Mouse (Mus musculus) C2C12 (cell line): Measurements from ENCODE around the gene 2810004N23Rik.

Source experiments
- CEBPB ChIP-seq: IDR thresholded peaks from one replicate; pipeline ENCODE4 v1.6.1; 2011; ENCODE audit warnings: low read depth, mild to moderate bottlenecking, control low read depth, moderate library complexity
- CTCF ChIP-seq: IDR thresholded peaks from one replicate; pipeline ENCODE4 v1.5.1; 2011; ENCODE audit not compliant: control insufficient read depth, insufficient read depth, insufficient read length
- FOSL1 ChIP-seq: IDR thresholded peaks from one replicate; pipeline ENCODE4 v1.8.0; 2011; ENCODE audit warnings: mild to moderate bottlenecking, low read length; ENCODE audit not compliant: poor library complexity, insufficient read depth, severe bottlenecking
- MAX ChIP-seq: IDR thresholded peaks from one replicate; pipeline ENCODE4 v1.6.1; 2011; ENCODE audit warnings: mild to moderate bottlenecking, control low read depth
- MYOD1 ChIP-seq: IDR thresholded peaks from one replicate; pipeline ENCODE4 v1.6.1; 2011; ENCODE audit warnings: low read depth; ENCODE audit not compliant: control insufficient read depth, insufficient read length
- MYOG ChIP-seq: IDR thresholded peaks from one replicate; pipeline ENCODE4 v1.6.1; 2011; ENCODE audit not compliant: control insufficient read depth, insufficient read length; ENCODE audit errors: extremely low read depth
- USF1 ChIP-seq: IDR thresholded peaks from one replicate; pipeline ENCODE4 v1.6.1; 2011; ENCODE audit warnings: low read depth, mild to moderate bottlenecking, control low read depth, moderate library complexity

DNA sequence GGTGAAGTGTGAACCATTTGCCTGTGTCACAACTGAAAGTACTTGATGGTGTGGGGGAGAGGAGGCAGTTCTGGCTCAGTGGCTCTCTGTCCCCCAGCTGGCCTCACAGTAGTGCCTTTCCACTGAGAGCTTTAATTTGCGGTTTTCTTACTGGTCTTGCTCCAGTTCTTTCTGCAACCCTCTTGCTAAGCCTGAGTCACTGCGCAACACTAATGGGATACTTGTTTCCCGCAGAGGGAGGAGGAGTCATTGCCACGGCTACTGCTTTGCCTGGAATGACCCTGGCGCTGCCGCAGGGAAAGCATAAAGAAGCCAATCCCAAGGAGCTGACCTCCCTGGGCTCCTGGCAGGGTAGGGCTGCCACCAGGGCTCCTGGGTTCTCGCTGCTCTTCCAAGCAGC, 36.3 kb downstream of the 2810004N23Rik start:
- TF ChIP-seq CTCF (no peak), MAX (no peak), USF1 (no peak), MYOD1 (no peak), FOSL1 (no peak), CEBPB (peak; percentile 60), MYOG (no peak)
